Mouse (Mus musculus) heart, embryonic 10.5 days (tissue): ENCODE measurements around the gene Gm9747. TPM values are rescaled to one million over a fixed set of nuclear protein-coding genes. Genes with fewer than 3 reads are reported as not detected.

Experiments
- polyA plus RNA-seq: library from polyadenylated mRNA; unstranded; fragments of >200 nt; fragmentation: Nextera tagmentation; extraction: Ambion mirVana; gene quantifications from 2 replicates; pipeline ENCODE4 v1.2.1, GENCODE M21; 2016

Gene Gm9747
- polyA plus RNA-seq, 1 experiment from 2014 or later = 28.0 TPM

Other genes with a start within 250 kb of the Gm9747 start
- 10.0 and 12.5 TPM in 2 replicates for gene Irs1, start 58.3 kb downstream of the Gm9747 start, polyA plus RNA-seq
- 11.0 and 12.4 TPM in 2 replicates for gene Rhbdd1, start 83.3 kb downstream of the Gm9747 start, polyA plus RNA-seq